8 mouse cellular contexts compared by ENCODE assay signal in genomic region chrX:12839406-12840159, GRCm38 (mm10).
DNase-seq lines count a peak whose midpoint lies in the region; ATAC-seq and TF ChIP-seq lines count a peak whose summit lies in the region.

No protein-coding gene starts in this region.

- in situ Hi-C loops in Patski (cut with MboI; ENCODE audit: low pct_unique_long_range_greater_than_20kb) = no loop called here

- H3K9me3 ChIP-seq in heart, embryonic 11.5 days (replicated peaks; ENCODE audit: control insufficient read depth, low read length) = no peaks in the 10 kb centered on the region
- no peaks in the 10 kb centered on the region for H3K9me3 ChIP-seq in limb, embryonic 13.5 days
- no peaks in the 10 kb centered on the region for H3K9me3 ChIP-seq in midbrain, embryonic 14.5 days (ENCODE audit: control insufficient read depth, low read length)
- no peaks in the 10 kb centered on the region for H3K9me3 ChIP-seq in stomach, postnatal 0 days (ENCODE audit: control insufficient read depth, low read length)

- no peak for TF ChIP-seq EP300 in stomach, postnatal 0 days (optimal IDR thresholded peaks at IDR 0.05)

- WGBS in heart, embryonic 11.5 days (ENCODE audit: insufficient replicate concordance) = 18% methylated on average over 11 of the region's 11 CpGs
- WGBS in limb, embryonic 13.5 days = 22% methylated on average over 11 of the region's 11 CpGs
- 15% methylated on average over 11 of the region's 11 CpGs for WGBS in midbrain, embryonic 14.5 days
- WGBS in stomach, postnatal 0 days = 24% methylated on average over 11 of the region's 11 CpGs

- CTCF ChIA-PET in Patski (lab: Charles Lee) = interaction anchor here (1.4 to 1.8 kb wide), 5 partner anchors 13 to 167 kb away, joined by 3 to 13 read pairs (median 5); partner anchors contain the start of gene 1810030O07Rik

- no peaks in the 10 kb centered on the region for H3K36me3 ChIP-seq in heart, embryonic 11.5 days (ENCODE audit: control insufficient read depth, insufficient read depth, low read length)
- H3K36me3 ChIP-seq in limb, embryonic 13.5 days = no peaks in the 10 kb centered on the region
- no peaks in the 10 kb centered on the region for H3K36me3 ChIP-seq in midbrain, embryonic 14.5 days (ENCODE audit: control insufficient read depth, insufficient read depth, low read length)
- no peaks in the 10 kb centered on the region for H3K36me3 ChIP-seq in stomach, postnatal 0 days (ENCODE audit: control insufficient read depth, insufficient read depth, low read length)

- peak overlapping the region; percentile 32 for H3K4me3 ChIP-seq in heart, embryonic 11.5 days (ENCODE audit: low read depth, low read length)
- peak overlapping the region; percentile 36 for H3K4me3 ChIP-seq in limb, embryonic 13.5 days
- H3K4me3 ChIP-seq in midbrain, embryonic 14.5 days (replicated peaks; ENCODE audit: low read depth, low read length) = peak overlapping the region; percentile 20
- H3K4me3 ChIP-seq in stomach, postnatal 0 days (ENCODE audit: low read depth, low read length) = peak overlapping the region; percentile 27

- H3K9ac ChIP-seq in heart, embryonic 11.5 days (ENCODE audit: low read depth, low read length) = peak overlapping the region; percentile 52
- H3K9ac ChIP-seq in limb, embryonic 13.5 days = 0 out of 2 replicates have a peak overlapping the region, but pooled peaks have one; percentile 31
- H3K9ac ChIP-seq in midbrain, embryonic 14.5 days (replicated peaks; ENCODE audit: low read length) = peak overlapping the region; percentile 43
- H3K9ac ChIP-seq in stomach, postnatal 0 days (ENCODE audit: low read length) = no peak overlapping the region

- H3K4me2 ChIP-seq in heart, embryonic 11.5 days = peak overlapping the region; percentile 60
- H3K4me2 ChIP-seq in limb, embryonic 13.5 days (replicated peaks) = peak overlapping the region; percentile 57
- peak overlapping the region; percentile 52 for H3K4me2 ChIP-seq in midbrain, embryonic 14.5 days (ENCODE audit: low read length)
- peak overlapping the region; percentile 39 for H3K4me2 ChIP-seq in stomach, postnatal 0 days (replicated peaks; ENCODE audit: low read depth)

- peak; percentile 87 for DNase-seq in 416B (ENCODE audit: low read depth)
- DNase-seq in Patski (ENCODE audit: low read depth, low spot score) = peak; percentile 34
- DNase-seq in embryo, embryonic 10.5 days (ENCODE audit: low spot score) = peak; percentile 87
- DNase-seq in kidney, adult 9 months = peak; percentile 75
- DNase-seq in midbrain, embryonic 14.5 days = peak; percentile 84
- peak; percentile 22 for DNase-seq in stomach, postnatal 0 days (ENCODE audit: low spot score)

- POLR2A ChIA-PET in Patski (lab: Charles Lee) = interaction anchor here (0.8 kb wide), 1 partner anchor 76 kb away, joined by 5 read pairs; no protein-coding TSS in a partner anchor

- H3K27me3 ChIP-seq in Patski = no peaks in the 10 kb centered on the region
- no peaks in the 10 kb centered on the region for H3K27me3 ChIP-seq in heart, embryonic 11.5 days (ENCODE audit: control insufficient read depth, insufficient read depth, low read length)
- H3K27me3 ChIP-seq in limb, embryonic 13.5 days = no peaks in the 10 kb centered on the region
- no peaks in the 10 kb centered on the region for H3K27me3 ChIP-seq in midbrain, embryonic 14.5 days (ENCODE audit: control insufficient read depth, insufficient read depth, low read length)
- no peaks in the 10 kb centered on the region for H3K27me3 ChIP-seq in stomach, postnatal 0 days (ENCODE audit: control insufficient read depth, insufficient read depth, low read length)

- TF ChIP-seq CTCF in Patski (IDR thresholded peaks at IDR 0.05) = peak; percentile 69
- TF ChIP-seq CTCF in stomach, postnatal 0 days (IDR thresholded peaks at IDR 0.05; ENCODE audit: low read depth) = peak; percentile 75

- ATAC-seq in Patski = peak; percentile 70
- ATAC-seq in heart, embryonic 11.5 days (replicated peaks; ENCODE audit: insufficient number of reproducible peaks, low FRiP score, low TSS enrichment) = peak; percentile 31; the same call in 1 of the 2 replicates
- peak; percentile 66 for ATAC-seq in limb, embryonic 13.5 days (ENCODE audit: low FRiP score, low read depth)
- peak; percentile 75 for ATAC-seq in midbrain, embryonic 14.5 days (ENCODE audit: low FRiP score, low TSS enrichment)
- ATAC-seq in stomach, postnatal 0 days (ENCODE audit: low FRiP score, low TSS enrichment) = peak; percentile 71; the same call in 1 of the 2 replicates

- peak overlapping the region; percentile 77 for H3K27ac ChIP-seq in heart, embryonic 11.5 days (ENCODE audit: low read depth, low read length)
- H3K27ac ChIP-seq in limb, embryonic 13.5 days = peak overlapping the region; percentile 79
- H3K27ac ChIP-seq in midbrain, embryonic 14.5 days (replicated peaks; ENCODE audit: low read depth, low read length) = peak overlapping the region; percentile 95
- peak overlapping the region; percentile 71 for H3K27ac ChIP-seq in stomach, postnatal 0 days (replicated peaks)

- H3K4me1 ChIP-seq in heart, embryonic 11.5 days (ENCODE audit: control insufficient read depth, insufficient read depth, low read length) = no peaks in the 10 kb centered on the region
- no peaks in the 10 kb centered on the region for H3K4me1 ChIP-seq in limb, embryonic 13.5 days
- peaks cover 6% of the 10 kb centered on the region; the same call in 1 of the 2 replicates for H3K4me1 ChIP-seq in midbrain, embryonic 14.5 days (ENCODE audit: control insufficient read depth, insufficient read depth, low read length)
- no peaks in the 10 kb centered on the region for H3K4me1 ChIP-seq in stomach, postnatal 0 days (replicated peaks; ENCODE audit: control insufficient read depth, insufficient read depth)

Comparison
In these comparisons a context has a peak if more than half of its experiments do, and no peak if none do; other contexts are left out.
1. Peak in every context shown above with its lines: DNase-seq, ATAC-seq, H3K4me3 ChIP-seq and H3K27ac ChIP-seq.
2. DNase-seq: peak in every context shown above with its lines; median percentile 87 in 416B; 87 in embryo, embryonic 10.5 days; 84 in midbrain, embryonic 14.5 days; 75 in kidney, adult 9 months; 34 in Patski; 22 in stomach, postnatal 0 days.